Mouse (Mus musculus) heart, embryonic 13.5 days (tissue): Measurements from ENCODE around the gene Mapkbp1. TPM values are rescaled to one million over a fixed set of nuclear protein-coding genes. Genes with fewer than 3 reads are reported as not detected.

Source experiments
- ATAC-seq: fragments of 200-750 bp; cut with Nextera tagmentation; 2 replicates; pipeline ENCODE4 v1.8.0; 2017; ENCODE audit warnings: moderate TSS enrichment; ENCODE audit not compliant: insufficient number of reproducible peaks, low FRiP score, low TSS enrichment; ENCODE audit errors: extremely low read depth
- H3K27ac ChIP-seq: fragments of 300-500 bp; sonication (generic); replicated peaks from 2 replicates; pipeline ENCODE4 v1.5.1; 2015; ENCODE audit warnings: moderate library complexity, mild to moderate bottlenecking, inconsistent platforms
- H3K27me3 ChIP-seq: fragments of 300-500 bp; sonication (generic); replicated peaks from 2 replicates; pipeline ENCODE4 v1.6.1; 2015; ENCODE audit warnings: mild to moderate bottlenecking, inconsistent platforms
- H3K36me3 ChIP-seq: fragments of 300-500 bp; sonication (generic); 2 replicates; pipeline ENCODE4 v1.6.1; 2015; ENCODE audit warnings: mild to moderate bottlenecking, inconsistent platforms
- H3K4me1 ChIP-seq: fragments of 300-500 bp; sonication (generic); 2 replicates; pipeline ENCODE4 v1.6.1; 2015; ENCODE audit warnings: inconsistent platforms
- H3K4me2 ChIP-seq: fragments of 300-500 bp; sonication (generic); 2 replicates; pipeline ENCODE4 v1.6.1; 2015; ENCODE audit warnings: inconsistent platforms, mild to moderate bottlenecking, moderate library complexity
- H3K4me3 ChIP-seq: fragments of 300-500 bp; sonication (generic); 2 replicates; pipeline ENCODE4 v1.5.1; 2015; ENCODE audit warnings: moderate library complexity, mild to moderate bottlenecking, inconsistent platforms
- H3K9ac ChIP-seq: fragments of 300-500 bp; sonication (generic); 2 replicates; pipeline ENCODE4 v1.6.1; 2015; ENCODE audit warnings: inconsistent platforms, mild to moderate bottlenecking, moderate library complexity
- H3K9me3 ChIP-seq: fragments of 300-500 bp; sonication (generic); 2 replicates; pipeline ENCODE4 v1.6.1; 2016; ENCODE audit warnings: inconsistent platforms
- WGBS: fragments of 180-500 bp; shearing (Covaris S2); methylation state at CpG from one replicate; pipeline ENCODE4 v1.1.7; 2015; ENCODE audit warnings: mixed read lengths; 5-methylcytosine and 5-hydroxymethylcytosine counted together
- polyA plus RNA-seq: library from polyadenylated mRNA; unstranded; fragments of >200 nt; fragmentation: Nextera tagmentation; extraction: Ambion mirVana; gene quantifications from 2 replicates; pipeline ENCODE4 v1.2.1, GENCODE M21; 2015

Mapkbp1 gene
- polyA plus RNA-seq, 1 experiment from 2014 or later: 1.8 TPM

DNA sequence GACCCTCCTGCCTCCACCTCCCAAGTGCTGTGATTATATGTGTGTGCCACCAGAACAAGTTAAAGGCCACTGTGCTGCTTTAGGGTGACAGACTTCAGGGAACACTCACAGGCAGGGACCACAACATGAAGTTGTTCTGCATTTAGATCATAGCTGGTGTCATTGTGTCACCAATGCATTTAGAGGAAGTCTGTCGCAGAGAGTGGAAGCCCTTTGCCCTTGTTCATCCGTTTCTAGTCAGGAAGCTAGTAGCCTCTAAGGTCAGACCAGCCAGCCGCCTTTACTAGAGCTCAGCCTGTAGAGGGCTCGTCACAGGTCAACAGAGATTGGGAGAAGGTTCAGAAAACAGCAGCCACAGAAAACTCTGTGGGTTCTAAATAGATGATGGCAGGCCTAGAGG, 36.2 kb downstream of the Mapkbp1 start:
- H3K9me3 ChIP-seq: no peaks in the 10 kb centered on the region
- H3K4me1 ChIP-seq: peaks cover 8% of the 10 kb centered on the region; the same call in 1 of the 2 replicates
- H3K9ac ChIP-seq: no peak overlapping the region
- H3K36me3 ChIP-seq: peaks cover 8% of the 10 kb centered on the region; the same call in 1 of the 2 replicates
- H3K27me3 ChIP-seq: no peaks in the 10 kb centered on the region
- no peak overlapping the region for H3K4me2 ChIP-seq
- peak overlapping the region; percentile 12; the same call in 1 of the 2 replicates for H3K27ac ChIP-seq
- H3K4me3 ChIP-seq: no peak overlapping the region
- no peak for ATAC-seq
- WGBS: 53% methylated on average over 4 of the region's 4 CpGs

DNA sequence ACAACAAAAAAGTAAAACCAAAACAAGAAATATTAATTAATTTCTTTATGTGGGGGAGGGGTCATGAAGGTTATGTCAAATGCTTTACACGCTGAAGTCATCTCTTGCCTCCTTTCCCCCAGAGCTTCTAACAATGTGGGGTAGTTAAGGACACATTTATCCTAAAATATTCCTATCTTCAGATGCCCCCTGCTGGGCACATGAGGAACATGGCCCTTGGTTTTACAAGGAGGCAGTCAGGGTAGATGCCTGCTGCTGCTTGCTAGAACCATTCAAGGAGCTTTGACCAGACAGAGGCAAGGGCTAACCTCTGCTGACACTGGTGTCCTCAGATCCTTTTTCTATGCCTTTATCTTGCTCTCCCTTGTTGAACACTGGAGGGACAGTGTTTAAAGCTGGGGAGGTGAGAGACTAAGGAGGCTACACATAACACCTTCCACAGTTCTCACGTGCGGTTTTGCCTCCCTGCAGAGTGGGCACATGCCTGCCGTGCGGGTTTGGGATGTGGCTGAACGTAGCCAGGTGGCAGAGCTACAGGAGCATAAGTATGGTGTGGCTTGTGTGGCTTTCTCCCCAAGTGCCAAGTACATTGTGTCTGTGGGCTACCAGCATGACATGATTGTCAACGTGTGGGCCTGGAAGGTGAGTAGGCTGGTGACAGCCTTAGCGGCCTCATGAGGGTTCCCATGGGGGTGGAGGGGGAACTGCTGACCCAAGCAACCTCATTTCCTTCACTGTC, 39.1 kb downstream of the Mapkbp1 start:
- no peaks in the 10 kb centered on the region for H3K27me3 ChIP-seq
- H3K4me3 ChIP-seq: no peak overlapping the region
- 69% methylated on average over 8 of the region's 8 CpGs for WGBS
- H3K9me3 ChIP-seq: no peaks in the 10 kb centered on the region
- H3K36me3 ChIP-seq: peaks cover 20% of the 10 kb centered on the region
- no peak for ATAC-seq
- peaks cover 8% of the 10 kb centered on the region; the same call in 1 of the 2 replicates for H3K4me1 ChIP-seq
- H3K9ac ChIP-seq: 0 out of 2 replicates have a peak overlapping the region, but pooled peaks have one; percentile 3
- H3K4me2 ChIP-seq: no peak overlapping the region
- no peak overlapping the region for H3K27ac ChIP-seq

DNA sequence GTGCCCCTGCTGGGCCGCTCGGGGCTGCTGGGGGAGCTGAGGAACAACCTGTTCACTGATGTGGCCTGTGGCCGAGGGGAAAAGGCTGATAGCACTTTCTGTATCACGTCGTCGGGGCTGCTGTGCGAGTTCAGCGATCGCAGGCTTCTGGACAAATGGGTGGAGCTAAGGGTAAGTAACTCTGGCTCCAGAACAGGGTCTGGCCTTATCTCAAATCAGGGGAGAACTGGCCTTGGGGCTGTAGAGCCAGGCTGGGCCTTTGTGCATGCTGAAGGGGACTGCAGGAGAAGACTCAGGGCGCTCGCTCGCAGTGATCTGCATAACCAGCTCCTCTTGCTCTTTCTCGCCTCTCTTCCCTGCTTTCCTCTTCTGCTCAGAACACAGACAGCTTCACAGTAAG, 40.4 kb downstream of the Mapkbp1 start:
- H3K27ac ChIP-seq: no peak overlapping the region
- no peak overlapping the region for H3K9ac ChIP-seq
- H3K4me2 ChIP-seq: no peak overlapping the region
- no peaks in the 10 kb centered on the region for H3K27me3 ChIP-seq
- ATAC-seq: no peak
- no peak overlapping the region for H3K4me3 ChIP-seq
- 46% methylated on average over 13 of the region's 13 CpGs for WGBS
- H3K4me1 ChIP-seq: peaks cover 8% of the 10 kb centered on the region; the same call in 1 of the 2 replicates
- H3K36me3 ChIP-seq: peaks cover 33% of the 10 kb centered on the region
- no peaks in the 10 kb centered on the region for H3K9me3 ChIP-seq

DNA sequence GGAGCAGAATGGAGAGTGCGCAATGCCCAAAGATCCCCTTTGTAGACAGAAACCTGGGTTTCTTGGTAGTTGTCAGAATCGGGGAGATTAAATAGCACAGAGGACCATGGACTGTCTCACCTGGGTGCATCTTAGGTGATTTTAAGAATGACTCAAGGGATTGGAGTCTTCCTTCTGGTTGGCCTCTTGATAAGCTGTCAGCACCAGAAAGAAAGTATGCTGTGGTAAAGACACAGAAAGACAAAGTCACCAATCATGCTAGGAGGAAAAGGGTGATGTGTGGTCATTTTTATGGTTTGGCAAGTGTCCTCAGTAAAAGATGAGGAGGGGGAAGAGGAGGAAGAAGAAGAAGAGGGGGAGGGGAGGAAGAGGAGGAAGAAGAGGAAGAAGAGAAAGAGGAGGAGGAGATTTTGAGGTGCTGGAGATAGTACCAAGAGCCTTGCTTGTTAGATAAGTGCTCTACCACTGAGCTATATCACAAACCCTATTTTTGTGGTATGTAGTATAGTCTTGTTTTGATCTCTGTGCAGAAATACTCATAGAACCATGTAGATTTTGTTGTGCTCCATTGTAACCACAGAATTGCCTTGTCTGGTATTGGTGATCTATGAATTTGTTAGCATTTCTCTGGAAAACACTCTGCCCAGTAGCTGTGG, 41.5 kb downstream of the Mapkbp1 start:
- Histone ChIP-seq H3K27ac (no peak overlapping the region), H3K9me3 (no peaks in the 10 kb centered on the region), H3K36me3 (peaks cover 43% of the 10 kb centered on the region), H3K9ac (no peak overlapping the region), H3K4me3 (no peak overlapping the region), H3K4me1 (peaks cover 4% of the 10 kb centered on the region; the same call in 1 of the 2 replicates), H3K27me3 (no peaks in the 10 kb centered on the region), H3K4me2 (no peak overlapping the region)
- WGBS: 89% methylated on average over 2 of the region's 2 CpGs
- no peak for ATAC-seq

DNA sequence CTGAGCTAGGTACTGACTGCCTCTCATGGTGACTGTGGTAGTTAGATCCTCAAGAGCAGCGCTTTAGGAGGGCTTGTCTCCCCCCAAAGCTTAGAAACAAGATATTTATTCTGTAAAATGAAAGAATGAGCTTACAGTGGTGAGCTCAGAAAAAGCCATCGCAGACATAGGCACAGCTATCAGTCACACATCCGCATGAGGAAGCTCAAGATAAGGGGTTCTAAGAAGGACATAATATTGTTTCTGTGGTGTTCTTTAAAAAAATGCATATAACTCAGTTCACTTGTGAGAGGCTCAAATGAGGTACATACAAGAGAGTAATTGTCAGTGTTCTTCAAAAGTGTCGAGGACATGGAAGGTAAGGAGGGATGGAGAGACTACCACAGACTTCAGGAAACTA, 43.4 kb downstream of the Mapkbp1 start:
- Histone ChIP-seq H3K36me3 (peaks cover 61% of the 10 kb centered on the region), H3K4me1 (0 out of 2 replicates have a peak, but pooled peaks cover 4% of the 10 kb centered on the region), H3K27me3 (no peaks in the 10 kb centered on the region), H3K9ac (no peak overlapping the region), H3K4me3 (no peak overlapping the region), H3K9me3 (no peaks in the 10 kb centered on the region), H3K27ac (no peak overlapping the region), H3K4me2 (no peak overlapping the region)
- WGBS: 77% methylated on average over 4 of the region's 4 CpGs
- ATAC-seq: no peak

DNA sequence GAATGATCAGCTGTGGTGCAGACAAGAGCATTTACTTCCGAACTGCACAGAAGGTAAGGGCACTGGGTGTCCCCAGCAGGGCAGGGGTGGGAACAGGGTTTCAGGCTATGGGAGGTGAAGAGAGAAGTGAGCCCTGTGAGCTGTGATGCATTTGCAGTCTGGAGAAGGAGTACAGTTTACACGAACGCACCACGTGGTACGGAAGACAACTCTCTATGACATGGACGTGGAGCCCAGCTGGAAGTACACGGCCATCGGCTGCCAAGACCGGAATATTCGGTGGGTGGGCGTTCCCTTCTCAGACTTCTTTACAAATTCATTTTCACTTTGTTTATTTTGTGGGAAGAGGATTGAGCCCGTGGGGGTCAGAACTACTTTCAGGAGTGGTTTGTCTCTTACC, 45.1 kb downstream of the Mapkbp1 start:
- H3K4me3 ChIP-seq: no peak overlapping the region
- H3K4me2 ChIP-seq: no peak overlapping the region
- no peak overlapping the region for H3K27ac ChIP-seq
- peaks cover 78% of the 10 kb centered on the region for H3K36me3 ChIP-seq
- H3K27me3 ChIP-seq: no peaks in the 10 kb centered on the region
- H3K4me1 ChIP-seq: 0 out of 2 replicates have a peak, but pooled peaks cover 4% of the 10 kb centered on the region
- no peak overlapping the region for H3K9ac ChIP-seq
- 83% methylated on average over 12 of the region's 12 CpGs for WGBS
- H3K9me3 ChIP-seq: no peaks in the 10 kb centered on the region
- no peak for ATAC-seq

DNA sequence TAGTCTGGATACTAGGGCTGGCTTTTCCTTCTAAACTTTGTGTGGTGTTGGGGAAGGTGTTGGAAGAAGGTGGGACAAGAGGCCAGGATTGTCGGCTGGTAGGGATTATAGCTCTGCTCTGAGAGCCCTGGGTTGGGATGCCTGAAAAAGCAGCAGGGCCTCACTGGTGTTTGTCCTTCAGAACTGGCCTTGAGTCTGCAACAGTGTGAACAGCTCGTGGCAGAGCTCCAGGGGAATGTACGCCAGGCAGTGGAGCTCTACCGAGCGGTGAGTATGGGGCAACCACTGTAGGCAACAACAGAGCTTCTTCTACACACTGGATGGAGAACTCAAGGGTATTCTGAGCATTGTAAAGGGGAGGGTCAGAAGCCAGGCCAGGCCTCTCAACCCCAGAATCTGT, 51.8 kb downstream of the Mapkbp1 start:
- H3K36me3 ChIP-seq: peaks cover 64% of the 10 kb centered on the region
- H3K9ac ChIP-seq: peak overlapping the region; percentile 37; the same call in 1 of the 2 replicates
- no peaks in the 10 kb centered on the region for H3K9me3 ChIP-seq
- no peak overlapping the region for H3K4me2 ChIP-seq
- H3K4me1 ChIP-seq: peaks cover 28% of the 10 kb centered on the region
- H3K27me3 ChIP-seq: no peaks in the 10 kb centered on the region
- no peak for ATAC-seq
- H3K4me3 ChIP-seq: no peak overlapping the region
- 56% methylated on average over 5 of the region's 5 CpGs for WGBS
- H3K27ac ChIP-seq: peak overlapping the region; percentile 83

DNA sequence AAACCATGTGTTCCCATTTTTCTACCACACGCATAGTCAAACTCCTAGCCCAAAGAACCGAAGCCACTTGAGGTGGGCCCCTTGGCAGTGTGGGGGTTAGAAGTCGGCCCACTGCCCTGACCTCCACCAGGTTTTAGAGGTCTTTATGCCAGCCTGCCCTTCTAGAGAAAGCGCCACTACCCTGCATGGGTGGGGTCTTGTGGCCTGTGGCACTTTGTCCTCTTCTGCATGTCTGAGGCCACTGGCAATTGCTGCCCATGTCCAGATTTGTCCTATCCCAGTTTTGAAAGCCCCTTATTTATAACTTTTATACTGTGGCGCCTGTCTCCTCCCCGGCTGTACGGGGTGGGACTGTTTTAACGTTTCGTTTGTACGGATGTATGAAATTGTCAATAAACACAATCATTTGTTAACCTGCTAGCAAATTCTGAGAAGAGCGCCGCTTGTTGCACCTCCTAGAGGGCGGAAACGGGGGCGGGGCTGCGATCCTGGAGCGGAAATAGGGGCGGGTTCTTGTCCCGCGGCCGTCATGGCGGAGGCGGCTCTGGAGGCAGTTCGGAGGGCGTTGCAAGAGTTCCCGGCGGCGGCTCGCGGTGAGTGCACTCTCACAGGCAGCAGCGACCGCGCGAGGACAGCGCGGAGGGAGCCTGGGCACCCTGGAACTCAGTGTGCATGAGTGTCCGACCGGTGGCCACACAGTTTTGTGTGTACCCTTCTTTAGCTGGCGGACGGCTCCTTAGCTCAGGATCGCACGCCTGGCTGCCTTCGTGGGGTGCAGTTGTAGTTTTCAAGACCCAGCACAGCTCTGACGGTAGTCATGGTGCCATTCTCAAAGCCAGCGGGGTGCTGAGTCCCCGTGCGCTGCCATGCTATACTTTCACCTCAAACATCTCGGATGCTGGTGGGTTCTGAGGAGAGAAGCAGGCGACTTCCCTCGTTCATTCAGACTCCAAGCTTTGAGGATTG, 54.8 kb downstream of the Mapkbp1 start, which contains the start of the genes Jmjd7 and Gm28042:
Gene Jmjd7, plus strand, starts transcription at position 500 of the 966 bp plus-strand sequence.
Gene Gm28042, plus strand, starts transcription at position 510 of the 966 bp plus-strand sequence.
- Histone ChIP-seq H3K27ac (peak within 1 kb of the TSS; percentile 93), H3K4me2 (peak within 1 kb of the TSS; percentile 86), H3K4me1 (peaks cover 28% of the 10 kb centered on the region), H3K9ac (peak within 1 kb of the TSS; percentile 95), H3K4me3 (peak within 1 kb of the TSS; percentile 88), H3K27me3 (no peaks in the 10 kb centered on the region), H3K36me3 (peaks cover 60% of the 10 kb centered on the region), H3K9me3 (no peaks in the 10 kb centered on the region)
- WGBS: 5% methylated on average over 50 of the region's 50 CpGs
- ATAC-seq: peak; percentile 60

DNA sequence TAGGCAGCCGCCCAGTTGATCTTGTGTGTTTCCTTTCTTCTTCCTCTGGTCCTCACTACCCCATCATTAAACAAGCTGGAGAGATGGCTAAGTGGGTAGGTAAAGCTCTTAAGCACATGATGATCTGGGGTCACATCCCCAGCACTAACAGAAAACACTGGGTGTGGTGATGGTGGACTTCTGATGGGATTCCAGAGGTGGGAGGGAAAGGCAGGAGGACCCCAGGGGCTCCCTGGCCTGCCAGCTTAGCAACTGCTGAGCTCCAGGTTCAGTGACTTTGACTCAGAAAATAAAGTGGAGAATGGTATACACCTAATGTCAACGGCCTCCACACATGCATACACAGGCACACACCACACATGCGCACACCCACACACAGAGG, 55.4 kb downstream of the Mapkbp1 start:
- Histone ChIP-seq H3K4me1 (peaks cover 28% of the 10 kb centered on the region), H3K4me2 (peak overlapping the region; percentile 86)
- WGBS: 55% methylated on average over 3 of the region's 3 CpGs

DNA sequence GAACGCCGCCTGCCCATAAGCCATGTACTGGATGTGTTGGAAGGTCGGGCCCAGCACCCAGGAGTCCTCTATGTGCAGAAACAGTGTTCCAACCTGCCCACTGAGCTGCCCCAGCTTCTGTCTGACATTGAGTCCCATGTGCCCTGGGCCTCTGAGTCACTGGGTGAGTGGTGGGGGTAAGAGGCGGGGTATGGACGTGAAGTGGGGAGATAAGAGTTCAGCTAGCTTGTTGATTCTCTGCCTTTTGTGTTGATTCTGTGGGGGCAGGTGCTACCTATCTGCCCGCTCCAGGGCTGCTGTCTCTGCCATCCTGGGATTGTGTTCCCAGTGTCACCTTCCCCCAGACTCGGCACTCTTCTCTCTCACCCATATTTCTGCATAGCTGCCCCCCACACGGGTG, 57.9 kb downstream of the Mapkbp1 start:
- H3K27me3 ChIP-seq: no peaks in the 10 kb centered on the region
- no peak overlapping the region for H3K9ac ChIP-seq
- H3K4me2 ChIP-seq: no peak overlapping the region
- H3K27ac ChIP-seq: no peak overlapping the region
- 68% methylated on average over 8 of the region's 8 CpGs for WGBS
- ATAC-seq: no peak
- H3K9me3 ChIP-seq: no peaks in the 10 kb centered on the region
- H3K4me1 ChIP-seq: peaks cover 19% of the 10 kb centered on the region
- no peak overlapping the region for H3K4me3 ChIP-seq
- peaks cover 59% of the 10 kb centered on the region for H3K36me3 ChIP-seq

More for the DNA sequence above, 55.4 kb downstream of the Mapkbp1 start:
- Histone ChIP-seq H3K9ac (peak overlapping the region; percentile 95), H3K36me3 (peaks cover 60% of the 10 kb centered on the region), H3K4me3 (peak overlapping the region; percentile 88), H3K9me3 (no peaks in the 10 kb centered on the region), H3K27me3 (no peaks in the 10 kb centered on the region), H3K27ac (peak overlapping the region; percentile 93)
- ATAC-seq: no peak
